Mouse (Mus musculus) midbrain, postnatal 0 days (tissue): ENCODE data around the gene Trim25. TPM values are rescaled to one million over a fixed set of nuclear protein-coding genes. Genes with fewer than 3 reads are reported as not detected.

Source experiments
- ATAC-seq: fragments of 200-750 bp; cut with Nextera tagmentation; 2 replicates; pipeline ENCODE4 v1.8.0; 2017; ENCODE audit warnings: moderate number of reproducible peaks, mild to moderate bottlenecking, moderate TSS enrichment, moderate library complexity; ENCODE audit not compliant: low FRiP score
- DNase-seq: peaks from one replicate; pipeline ENCODE4 v3.0.0-alpha.2; 2015; ENCODE audit warnings: low spot score
- H3K27ac ChIP-seq: fragments of 300-500 bp; sonication (generic); 2 replicates; pipeline ENCODE4 v1.5.1; 2014; ENCODE audit warnings: low read depth, mild to moderate bottlenecking, low read length, mixed read lengths
- H3K27me3 ChIP-seq: fragments of 300-500 bp; sonication (generic); 2 replicates; pipeline ENCODE4 v1.6.1; 2014; ENCODE audit warnings: low read length, control low read depth, mixed read lengths; ENCODE audit not compliant: insufficient read depth
- H3K36me3 ChIP-seq: fragments of 300-500 bp; sonication (generic); 2 replicates; pipeline ENCODE4 v1.6.1; 2014; ENCODE audit warnings: low read length, control low read depth, mixed read lengths; ENCODE audit not compliant: insufficient read depth
- H3K4me1 ChIP-seq: fragments of 300-500 bp; sonication (generic); 2 replicates; pipeline ENCODE4 v1.6.1; 2014; ENCODE audit warnings: mild to moderate bottlenecking, control low read depth, antibody characterized with exemption, low read length, mixed read lengths; ENCODE audit not compliant: insufficient read depth
- H3K4me2 ChIP-seq: fragments of 300-500 bp; sonication (generic); 2 replicates; pipeline ENCODE4 v1.6.1; 2014; ENCODE audit warnings: low read depth, mild to moderate bottlenecking, low read length, mixed read lengths; ENCODE audit not compliant: poor library complexity, severe bottlenecking
- H3K4me3 ChIP-seq: fragments of 300-500 bp; sonication (generic); 2 replicates; pipeline ENCODE4 v1.5.1; 2014; ENCODE audit warnings: low read depth, mild to moderate bottlenecking, low read length, moderate library complexity
- H3K9ac ChIP-seq: fragments of 300-500 bp; sonication (generic); replicated peaks from 2 replicates; pipeline ENCODE4 v1.6.1; 2014; ENCODE audit warnings: mild to moderate bottlenecking, low read length, moderate library complexity, mixed read lengths; ENCODE audit not compliant: poor library complexity, severe bottlenecking
- H3K9me3 ChIP-seq: fragments of 300-500 bp; sonication (generic); 2 replicates; pipeline ENCODE4 v1.6.1; 2016; ENCODE audit warnings: low read length, control low read depth
- CTCF ChIP-seq: IDR thresholded peaks from 2 replicates; pipeline ENCODE4 v1.5.1; 2016; ENCODE audit warnings: antibody characterized with exemption, mild to moderate bottlenecking
- WGBS: fragments of 180-500 bp; shearing (Covaris S2); extraction: QIAGEN DNeasy Blood & Tissue Kit; methylation state at CpG from one replicate; pipeline ENCODE4 v1.1.7; 2014; 5-methylcytosine and 5-hydroxymethylcytosine counted together
- polyA plus RNA-seq: library from polyadenylated mRNA; unstranded; fragments of >200 nt; fragmentation: Nextera tagmentation; extraction: Ambion mirVana; gene quantifications from 2 replicates; pipeline ENCODE4 v1.2.1, GENCODE M21; 2015
- total RNA-seq: library from RNA; depleted of rRNA; stranded (reverse); fragments of >200 nt; gene quantifications from 2 replicates; pipeline ENCODE4 v1.2.3, GENCODE M21; 2014

Gene Trim25
- total and polyA plus RNA-seq, 2 experiments from 2014 or later: 2.0 to 4.3 TPM

GRCm38 (mm10) chr11:89023477-89023876, 24.3 kb downstream of the Trim25 start:
- no peak overlapping the region for H3K27ac ChIP-seq
- 66% methylated on average over 10 of the region's 10 CpGs for WGBS
- no peaks in the 10 kb centered on the region for H3K27me3 ChIP-seq
- DNase-seq (no peak), ATAC-seq (no peak)
- H3K9ac ChIP-seq: no peak overlapping the region
- TF ChIP-seq CTCF: no peak
- H3K4me2 ChIP-seq: no peak overlapping the region
- H3K4me3 ChIP-seq: no peak overlapping the region
- H3K36me3 ChIP-seq: no peaks in the 10 kb centered on the region
- H3K4me1 ChIP-seq: no peaks in the 10 kb centered on the region
- H3K9me3 ChIP-seq: no peaks in the 10 kb centered on the region

GRCm38 (mm10) chr11:89024181-89024881, 25.2 kb downstream of the Trim25 start:
- Histone ChIP-seq H3K9ac (no peak overlapping the region), H3K9me3 (no peaks in the 10 kb centered on the region), H3K27ac (no peak overlapping the region), H3K4me2 (no peak overlapping the region), H3K4me3 (no peak overlapping the region), H3K4me1 (no peaks in the 10 kb centered on the region), H3K36me3 (no peaks in the 10 kb centered on the region), H3K27me3 (no peaks in the 10 kb centered on the region)
- WGBS: 65% methylated on average over 11 of the region's 11 CpGs
- DNase-seq: peak; percentile 65
- ATAC-seq: no peak
- TF ChIP-seq CTCF: no peak

GRCm38 (mm10) chr11:89025603-89026002, 26.4 kb downstream of the Trim25 start:
- Histone ChIP-seq H3K27ac (no peak overlapping the region), H3K27me3 (no peaks in the 10 kb centered on the region), H3K4me1 (no peaks in the 10 kb centered on the region), H3K4me3 (no peak overlapping the region), H3K4me2 (no peak overlapping the region), H3K9ac (no peak overlapping the region), H3K9me3 (no peaks in the 10 kb centered on the region), H3K36me3 (no peaks in the 10 kb centered on the region)
- ATAC-seq: no peak
- 65% methylated on average over 3 of the region's 3 CpGs for WGBS
- TF ChIP-seq CTCF: no peak
- DNase-seq: no peak

GRCm38 (mm10) chr11:89026117-89026516, 26.9 kb downstream of the Trim25 start:
- DNase-seq (no peak), ATAC-seq (no peak)
- WGBS: 97% methylated on average over 3 of the region's 3 CpGs
- H3K4me2 ChIP-seq: no peak overlapping the region
- H3K27me3 ChIP-seq: no peaks in the 10 kb centered on the region
- no peaks in the 10 kb centered on the region for H3K4me1 ChIP-seq
- H3K36me3 ChIP-seq: no peaks in the 10 kb centered on the region
- no peak overlapping the region for H3K4me3 ChIP-seq
- no peak for TF ChIP-seq CTCF
- no peak overlapping the region for H3K9ac ChIP-seq
- no peaks in the 10 kb centered on the region for H3K9me3 ChIP-seq
- no peak overlapping the region for H3K27ac ChIP-seq

- 71% methylated on average over 10 of the region's 10 CpGs for WGBS
- DNase-seq: no peak
Measured at GRCm38 (mm10) chr11:89027955-89028361, 28.8 kb downstream of the Trim25 start.

GRCm38 (mm10) chr11:89028871-89029405, 29.8 kb downstream of the Trim25 start:
- WGBS: 56% methylated on average over 10 of the region's 10 CpGs
- no peaks in the 10 kb centered on the region for H3K27me3 ChIP-seq
- H3K4me2 ChIP-seq: no peak overlapping the region
- DNase-seq (no peak), ATAC-seq (no peak)
- no peaks in the 10 kb centered on the region for H3K36me3 ChIP-seq
- H3K9me3 ChIP-seq: no peaks in the 10 kb centered on the region
- H3K27ac ChIP-seq: no peak overlapping the region
- H3K9ac ChIP-seq: no peak overlapping the region
- no peak overlapping the region for H3K4me3 ChIP-seq
- TF ChIP-seq CTCF: no peak
- H3K4me1 ChIP-seq: no peaks in the 10 kb centered on the region

More at GRCm38 (mm10) chr11:89027955-89028361, 28.8 kb downstream of the Trim25 start:
- Histone ChIP-seq H3K4me2 (no peak overlapping the region), H3K9ac (no peak overlapping the region), H3K36me3 (no peaks in the 10 kb centered on the region), H3K27me3 (no peaks in the 10 kb centered on the region), H3K4me3 (no peak overlapping the region), H3K27ac (no peak overlapping the region), H3K9me3 (no peaks in the 10 kb centered on the region), H3K4me1 (no peaks in the 10 kb centered on the region)
- TF ChIP-seq CTCF: no peak
- no peak for ATAC-seq
